ENCODE assay signal across 8 mouse cellular contexts in genomic region chr14:27741248-27741916, GRCm38 (mm10).
DNase-seq lines count a peak whose midpoint lies in the region.

No protein-coding gene starts in this region.

- peak; percentile 24 for DNase-seq in heart, adult 8-10 months (ENCODE audit: low spot score)
- DNase-seq in heart, postnatal 25 days (ENCODE audit: low spot score) = no peak
- DNase-seq in ZHBTc4 (ENCODE audit: low read depth, low spot score) = peak; percentile 74
- peak; percentile 67 to 84 for DNase-seq in cerebellum, postnatal 25 days
- DNase-seq in gastrocnemius, postnatal 14 days = peak; percentile 36
- peak; percentile 83 to 84 for DNase-seq in layer of hippocampus, postnatal 10 days (ENCODE audit: low spot score in 2 of 2)
- DNase-seq in lung, postnatal 4 days = peak; percentile 24 to 54
- DNase-seq in skeletal muscle tissue, adult 2 months (ENCODE audit: low read depth, low spot score) = peak; percentile 17

- intact Hi-C loops in heart, postnatal 25 days (cut with DNase I) = loop anchor here (1.0 kb wide), 1 partner anchor 145 kb away; no protein-coding TSS in a partner anchor
- intact Hi-C loops in gastrocnemius, postnatal 14 days (cut with DNase I; ENCODE audit: low total_unique reads) = no loop called here
